Mouse (Mus musculus) heart, embryonic 12.5 days (tissue): ENCODE results near the gene Dnah14. TPM values are rescaled to one million over a fixed set of nuclear protein-coding genes. Genes with fewer than 3 reads are reported as not detected.
"Not testable (repeated sequence)": the region's sequence is repeated elsewhere in the genome, so short reads cannot be mapped to it uniquely, and the experiment has no call there.

Source experiments
- ATAC-seq: fragments of 200-750 bp; cut with Nextera tagmentation; 2 replicates; pipeline ENCODE4 v1.8.0; 2017; ENCODE audit warnings: moderate TSS enrichment, moderate library complexity; ENCODE audit not compliant: insufficient number of reproducible peaks, low FRiP score
- H3K27ac ChIP-seq: fragments of 300-500 bp; sonication (generic); 2 replicates; pipeline ENCODE4 v1.5.1; 2016; ENCODE audit warnings: mild to moderate bottlenecking, moderate library complexity; ENCODE audit not compliant: poor library complexity, severe bottlenecking
- H3K27me3 ChIP-seq: fragments of 300-500 bp; sonication (generic); replicated peaks from 2 replicates; pipeline ENCODE4 v1.6.1; 2016; ENCODE audit warnings: mild to moderate bottlenecking, moderate library complexity
- H3K36me3 ChIP-seq: fragments of 300-500 bp; sonication (generic); 2 replicates; pipeline ENCODE4 v1.6.1; 2016; ENCODE audit warnings: mild to moderate bottlenecking, moderate library complexity
- H3K4me1 ChIP-seq: fragments of 300-500 bp; sonication (generic); replicated peaks from 2 replicates; pipeline ENCODE4 v1.6.1; 2016; ENCODE audit warnings: mild to moderate bottlenecking
- H3K4me2 ChIP-seq: fragments of 300-500 bp; sonication (generic); 2 replicates; pipeline ENCODE4 v1.6.1; 2016; ENCODE audit warnings: mild to moderate bottlenecking, moderate library complexity
- H3K4me3 ChIP-seq: fragments of 300-500 bp; sonication (generic); 2 replicates; pipeline ENCODE4 v1.5.1; 2016; ENCODE audit warnings: mild to moderate bottlenecking
- H3K9ac ChIP-seq: fragments of 300-500 bp; sonication (generic); 2 replicates; pipeline ENCODE4 v1.6.1; 2016; ENCODE audit warnings: mild to moderate bottlenecking, moderate library complexity
- H3K9me3 ChIP-seq: fragments of 300-500 bp; sonication (generic); replicated peaks from 2 replicates; pipeline ENCODE4 v1.6.1; 2016; ENCODE audit warnings: mild to moderate bottlenecking, moderate library complexity
- WGBS: fragments of 180-500 bp; shearing (Covaris S2); methylation state at CpG from one replicate; pipeline ENCODE4 v1.1.7; 2016; 5-methylcytosine and 5-hydroxymethylcytosine counted together
- polyA plus RNA-seq: library from polyadenylated mRNA; unstranded; fragments of >200 nt; fragmentation: Nextera tagmentation; extraction: Ambion mirVana; gene quantifications from 2 replicates; pipeline ENCODE4 v1.2.1, GENCODE M21; 2016

The Dnah14 gene
- polyA plus RNA-seq, 1 experiment from 2014 or later = 1.4 TPM

- Histone ChIP-seq H3K27ac (no peak overlapping the region), H3K9me3 (no peaks in the 10 kb centered on the region), H3K36me3 (no peaks in the 10 kb centered on the region), H3K4me1 (no peaks in the 10 kb centered on the region), H3K4me3 (no peak overlapping the region), H3K27me3 (no peaks in the 10 kb centered on the region), H3K4me2 (no peak overlapping the region), H3K9ac (no peak overlapping the region)
- 40% methylated on average over 4 of the region's 4 CpGs for WGBS
- no peak for ATAC-seq
Observed at GRCm38 (mm10) chr1:181666801-181667200, 90.4 kb downstream of the Dnah14 start.

GRCm38 (mm10) chr1:181694729-181695498 lies 118.6 kb downstream of the Dnah14 start:
- H3K27ac ChIP-seq = no peak overlapping the region
- no peaks in the 10 kb centered on the region for H3K4me1 ChIP-seq
- H3K4me3 ChIP-seq = no peak overlapping the region
- no peak overlapping the region for H3K4me2 ChIP-seq
- no peaks in the 10 kb centered on the region for H3K36me3 ChIP-seq
- no peak overlapping the region for H3K9ac ChIP-seq
- WGBS = 70% methylated on average over 5 of the region's 5 CpGs
- no peaks in the 10 kb centered on the region for H3K9me3 ChIP-seq
- no peak for ATAC-seq
- H3K27me3 ChIP-seq = no peaks in the 10 kb centered on the region

GRCm38 (mm10) chr1:181728707-181729106 lies 152.3 kb downstream of the Dnah14 start:
- Histone ChIP-seq H3K9me3 (no peaks in the 10 kb centered on the region), H3K4me2 (no peak overlapping the region), H3K27ac (no peak overlapping the region), H3K4me1 (no peaks in the 10 kb centered on the region), H3K9ac (no peak overlapping the region), H3K27me3 (no peaks in the 10 kb centered on the region), H3K4me3 (no peak overlapping the region), H3K36me3 (no peaks in the 10 kb centered on the region)
- no peak for ATAC-seq
- 48% methylated on average over 5 of the region's 5 CpGs for WGBS

GRCm38 (mm10) chr1:181733517-181733916 lies 157.2 kb downstream of the Dnah14 start:
- 66% methylated on average over 5 of the region's 5 CpGs for WGBS
- Histone ChIP-seq H3K4me1 (no peaks in the 10 kb centered on the region; the same call in 1 of the 2 replicates), H3K9me3 (no peaks in the 10 kb centered on the region), H3K4me3 (no peak overlapping the region), H3K36me3 (no peaks in the 10 kb centered on the region), H3K27ac (no peak overlapping the region), H3K9ac (no peak overlapping the region), H3K4me2 (no peak overlapping the region), H3K27me3 (no peaks in the 10 kb centered on the region)
- ATAC-seq = no peak

GRCm38 (mm10) chr1:181740259-181740658 lies 163.9 kb downstream of the Dnah14 start:
- no peaks in the 10 kb centered on the region; the same call in 1 of the 2 replicates for H3K4me1 ChIP-seq
- no peak overlapping the region for H3K9ac ChIP-seq
- 70% methylated on average over 5 of the region's 5 CpGs for WGBS
- H3K36me3 ChIP-seq = no peaks in the 10 kb centered on the region
- H3K27ac ChIP-seq = no peak overlapping the region
- ATAC-seq = no peak
- H3K27me3 ChIP-seq = no peaks in the 10 kb centered on the region
- no peaks in the 10 kb centered on the region for H3K9me3 ChIP-seq
- H3K4me2 ChIP-seq = no peak overlapping the region
- no peak overlapping the region for H3K4me3 ChIP-seq

- Histone ChIP-seq H3K9me3 (no peaks in the 10 kb centered on the region), H3K27ac (no peak overlapping the region), H3K4me3 (no peak overlapping the region), H3K27me3 (no peaks in the 10 kb centered on the region), H3K4me1 (no peaks in the 10 kb centered on the region), H3K4me2 (no peak overlapping the region), H3K36me3 (no peaks in the 10 kb centered on the region), H3K9ac (no peak overlapping the region)
- WGBS = 78% methylated on average over 4 of the region's 4 CpGs
- ATAC-seq = no peak
Observed at GRCm38 (mm10) chr1:181742251-181742885, 166.0 kb downstream of the Dnah14 start.

GRCm38 (mm10) chr1:181769392-181769791 lies 193.0 kb downstream of the Dnah14 start:
- 0 out of 2 replicates have a peak, but pooled peaks cover 2% of the 10 kb centered on the region for H3K9me3 ChIP-seq
- H3K4me3 ChIP-seq = no peak overlapping the region
- no peaks in the 10 kb centered on the region for H3K36me3 ChIP-seq
- no peak overlapping the region for H3K9ac ChIP-seq
- H3K27me3 ChIP-seq = no peaks in the 10 kb centered on the region
- no peak for ATAC-seq
- no peaks in the 10 kb centered on the region for H3K4me1 ChIP-seq
- no peak overlapping the region for H3K27ac ChIP-seq
- 52% methylated on average over 14 of the region's 14 CpGs for WGBS
- H3K4me2 ChIP-seq = no peak overlapping the region

GRCm38 (mm10) chr1:181771871-181772270 lies 195.5 kb downstream of the Dnah14 start:
- Histone ChIP-seq H3K27ac (no peak overlapping the region), H3K4me2 (no peak overlapping the region), H3K4me1 (no peaks in the 10 kb centered on the region), H3K9me3 (0 out of 2 replicates have a peak, but pooled peaks cover 2% of the 10 kb centered on the region), H3K4me3 (no peak overlapping the region), H3K9ac (no peak overlapping the region), H3K36me3 (no peaks in the 10 kb centered on the region), H3K27me3 (no peaks in the 10 kb centered on the region)
- WGBS = 90% methylated on average over 3 of the region's 3 CpGs
- no peak for ATAC-seq

GRCm38 (mm10) chr1:181776541-181776940 lies 200.2 kb downstream of the Dnah14 start:
- WGBS = 61% methylated on average over 1 of the region's 1 CpGs
- Histone ChIP-seq H3K36me3 (no peaks in the 10 kb centered on the region), H3K4me1 (no peaks in the 10 kb centered on the region), H3K27ac (no peak overlapping the region), H3K9ac (no peak overlapping the region), H3K9me3 (0 out of 2 replicates have a peak, but pooled peaks cover under 1% of the 10 kb centered on the region), H3K4me3 (no peak overlapping the region), H3K4me2 (no peak overlapping the region), H3K27me3 (no peaks in the 10 kb centered on the region)
- no peak for ATAC-seq

- not testable (repeated sequence) for H3K9ac ChIP-seq, ATAC-seq, H3K9me3 ChIP-seq, H3K4me1 ChIP-seq, H3K27me3 ChIP-seq, H3K4me3 ChIP-seq, H3K4me2 ChIP-seq, H3K36me3 ChIP-seq, H3K27ac ChIP-seq
- 92% methylated on average over 11 of the region's 11 CpGs for whole genome bisulfite sequencing
Observed at GRCm38 (mm10) chr1:181782600-181782999, 206.2 kb downstream of the Dnah14 start.

- WGBS = 47% methylated on average over 6 of the region's 6 CpGs
- Histone ChIP-seq H3K4me2 (no peak overlapping the region), H3K4me3 (no peak overlapping the region), H3K27me3 (no peaks in the 10 kb centered on the region), H3K27ac (no peak overlapping the region), H3K36me3 (no peaks in the 10 kb centered on the region), H3K9ac (no peak overlapping the region), H3K9me3 (peaks cover 5% of the 10 kb centered on the region; the same call in 1 of the 2 replicates), H3K4me1 (peaks cover 5% of the 10 kb centered on the region)
- ATAC-seq = no peak
Observed at GRCm38 (mm10) chr1:181789952-181790351, 213.6 kb downstream of the Dnah14 start.
